Mouse (Mus musculus): Measurements from ENCODE around the gene Dhx32.

- TF ChIP-seq POLR2A (IDR thresholded peaks at IDR 0.05; ENCODE audit: borderline replicate concordance, control insufficient read depth, low read depth, low read length) (no peak), CTCF (IDR thresholded peaks at IDR 0.05; ENCODE audit: control insufficient read depth, insufficient read depth, low read length) (no peak)
These were observed 39.8 kb downstream of the Dhx32 start for GRCm38 (mm10) chr7:133742530-133743325.

Data from bone marrow, adult 2 months (tissue).